Mouse (Mus musculus): ENCODE results near the gene Agt.
A peak's percentile ranks its signal among the peaks of the same experiment; 100 is the strongest.

Agt gene

DNA sequence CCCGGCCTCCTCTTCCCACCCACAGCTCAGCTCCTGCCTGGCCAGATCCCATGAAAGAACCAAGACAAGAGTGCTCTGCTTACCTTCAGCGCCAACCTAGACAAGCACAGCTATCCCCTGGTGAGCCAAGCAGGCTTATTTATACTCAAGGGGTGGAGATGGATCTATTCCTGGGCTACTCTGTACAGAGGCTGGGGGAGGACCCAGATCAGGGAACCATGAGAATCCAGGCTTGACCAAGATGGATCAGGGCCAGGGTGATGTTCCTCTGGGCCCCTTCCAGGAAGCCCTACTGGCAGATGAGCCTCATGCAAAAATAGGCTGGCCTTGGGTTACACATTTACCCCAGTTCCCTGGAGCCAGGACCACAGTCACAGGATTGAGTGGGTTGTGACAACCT is at the start of gene Agt:
Agt (minus strand) TSS at position 114 of the 400 bp plus-strand sequence.
- DNase-seq: peak; percentile 89 to 94

DNA sequence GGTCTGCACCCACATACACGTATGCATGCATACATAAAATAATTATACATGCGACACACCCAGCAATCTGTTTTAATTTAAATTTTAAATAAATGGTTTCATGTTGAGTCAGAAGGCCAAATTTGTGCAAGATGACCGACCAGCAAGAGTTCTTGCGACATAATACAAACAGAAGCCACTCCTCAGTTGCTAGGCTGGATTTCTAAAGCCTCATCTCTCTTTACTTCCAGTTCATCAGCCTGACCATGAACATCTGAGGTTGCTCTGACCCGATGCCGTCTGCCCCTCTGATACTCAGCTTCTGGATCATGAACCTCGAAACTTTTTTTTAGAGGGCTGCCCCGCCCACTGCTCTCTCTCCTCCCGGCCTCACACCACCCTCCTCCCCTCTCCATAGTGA is 48.7 kb upstream of the Agt start:
- DNase-seq: peak in 1 of 2 experiments; percentile 8

DNA sequence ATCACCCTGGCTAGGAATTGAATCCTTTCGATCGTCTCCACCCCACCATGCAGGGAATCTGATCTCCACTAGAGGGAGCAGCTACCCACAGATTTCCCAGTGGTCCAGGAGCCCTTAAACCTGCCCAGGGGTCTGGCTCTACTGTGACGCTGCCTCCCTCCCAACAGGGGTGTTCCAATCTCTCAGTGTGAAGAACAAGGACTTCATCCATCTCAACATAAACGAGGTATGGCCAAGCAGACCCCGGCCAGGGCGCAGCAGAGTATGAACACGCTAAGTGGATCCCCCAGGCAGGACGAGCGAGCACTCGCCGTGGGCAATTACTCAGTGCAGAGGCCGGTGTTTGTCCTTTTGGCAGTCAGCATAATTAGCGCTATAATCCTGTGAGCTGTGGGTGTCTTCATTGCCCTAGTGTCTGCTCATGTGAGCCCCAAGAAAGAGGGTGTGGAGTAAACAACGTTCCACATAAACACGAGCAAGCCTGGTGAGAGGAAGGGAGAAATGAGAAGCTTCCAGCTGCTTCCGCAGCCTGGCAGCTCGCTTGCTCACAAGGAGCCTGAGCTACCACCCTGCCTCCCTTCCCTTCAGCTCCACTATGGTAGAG is 47.9 kb upstream of the Agt start:
- peak; percentile 65 to 84 for DNase-seq

DNA sequence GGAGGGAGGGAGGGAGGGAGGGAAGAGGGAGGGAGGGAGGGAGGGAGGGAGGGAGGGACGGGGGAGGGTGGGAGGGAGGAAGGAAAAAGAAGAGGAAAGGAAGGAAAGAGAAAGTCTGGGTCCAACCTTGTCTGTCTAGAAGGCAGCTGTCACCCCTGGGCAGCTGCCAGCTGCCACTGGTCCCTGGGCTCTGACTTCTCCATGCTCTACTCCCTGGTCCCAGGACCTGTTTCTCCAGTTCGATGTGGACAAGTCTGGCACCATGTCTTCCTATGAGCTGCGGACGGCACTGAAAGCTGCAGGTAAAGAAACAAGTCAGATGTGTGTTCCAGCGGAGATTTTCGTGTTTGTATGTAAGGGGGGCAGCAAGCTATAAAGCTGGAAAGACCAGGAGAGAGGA is 44.8 kb upstream of the Agt start:
- no peak for DNase-seq

DNA sequence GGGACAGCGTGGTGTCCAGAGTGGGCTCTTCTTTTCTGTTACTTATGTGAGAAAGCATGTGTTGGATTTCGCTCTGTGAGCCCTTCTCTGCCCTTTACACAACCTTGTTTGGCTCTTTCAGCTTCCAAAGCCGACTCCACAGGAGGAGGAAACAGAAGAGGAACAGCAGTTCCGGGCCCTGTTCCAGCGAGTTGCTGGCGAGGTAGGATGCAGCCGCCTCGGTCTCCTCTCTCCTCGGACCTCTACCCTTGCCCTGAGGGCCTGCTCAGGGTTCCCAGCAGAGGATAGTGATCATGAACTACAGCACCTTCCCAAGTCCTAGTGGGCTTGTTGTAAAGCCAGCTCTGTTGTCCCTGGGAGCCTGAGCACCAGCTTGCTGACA is 39.5 kb upstream of the Agt start:
- DNase-seq: no peak

DNA sequence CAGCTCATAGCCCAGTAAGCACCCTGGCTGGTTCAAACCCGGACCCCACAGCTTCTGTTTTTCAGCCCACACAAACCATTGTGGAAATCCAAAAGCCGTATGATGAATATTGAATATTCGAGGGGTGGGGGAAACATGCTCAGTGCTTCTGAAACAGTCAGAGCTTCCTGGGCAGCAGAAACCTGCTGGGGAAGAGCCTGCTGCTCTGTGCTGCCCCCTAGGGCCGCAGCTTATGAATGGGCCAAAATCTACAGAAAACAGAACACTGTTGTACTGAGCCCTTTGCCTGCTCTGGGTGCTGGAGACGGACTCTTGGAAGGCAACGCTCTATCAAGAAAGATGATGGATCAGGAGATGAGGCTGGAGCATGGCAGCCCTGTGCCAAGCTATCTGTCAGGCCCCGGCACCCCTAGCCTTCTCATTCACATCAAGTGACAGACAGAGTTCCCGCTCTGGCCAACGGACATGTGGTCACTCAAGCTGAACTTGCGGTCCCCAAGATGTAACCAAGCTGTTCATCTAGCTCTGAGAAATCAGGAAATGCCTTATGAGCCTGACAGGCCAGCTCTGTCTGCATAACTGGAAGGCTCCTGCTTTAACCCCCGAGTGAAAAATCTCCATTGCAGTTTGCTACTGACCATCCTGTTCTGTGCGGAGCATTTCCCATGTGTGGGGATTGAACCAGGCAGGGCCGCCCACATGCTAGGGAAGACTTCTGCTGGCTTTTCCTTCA is 38.9 kb upstream of the Agt start:
- peak; percentile 10 to 51 for DNase-seq

DNA sequence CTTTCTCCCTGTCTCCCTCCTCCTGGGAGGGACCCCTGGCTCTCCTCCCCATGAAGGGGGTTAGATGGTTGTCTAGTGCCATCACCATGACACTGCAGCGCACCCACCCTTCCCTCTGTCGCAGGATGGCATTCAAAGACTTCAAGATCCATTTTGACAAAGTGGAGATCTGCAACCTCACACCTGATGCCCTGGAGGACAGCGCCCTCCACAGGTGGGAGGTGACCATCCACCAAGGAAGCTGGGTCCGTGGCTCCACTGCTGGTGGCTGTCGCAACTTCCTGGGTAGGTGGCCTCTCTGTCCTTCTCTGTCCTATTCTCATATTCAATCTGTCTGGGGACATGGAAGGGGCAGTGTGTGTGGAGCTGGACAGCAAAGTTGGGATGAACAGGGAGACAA is 34.6 kb upstream of the Agt start:
- peak in 1 of 2 experiments; percentile 10 for DNase-seq

DNA sequence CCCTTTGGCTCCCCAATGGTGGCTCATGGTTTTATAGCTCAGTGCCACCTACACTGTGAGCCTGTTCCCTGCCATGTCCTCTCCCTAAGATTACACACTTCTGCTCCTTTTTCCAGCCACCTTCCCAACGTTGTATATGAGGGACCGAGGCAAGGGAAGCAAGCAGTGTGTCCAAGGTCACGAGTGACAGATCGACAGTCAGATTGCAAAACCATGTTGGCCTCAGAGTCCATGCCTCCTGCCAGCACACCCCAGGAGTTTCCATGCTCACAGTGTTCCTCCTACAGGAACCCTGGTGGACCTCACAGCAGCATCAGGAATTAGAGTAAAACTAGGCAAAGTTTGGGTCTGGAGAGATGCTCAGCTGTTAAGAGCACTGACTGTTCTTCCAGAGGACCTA is 19.9 kb upstream of the Agt start:
- DNase-seq: no peak

DNA sequence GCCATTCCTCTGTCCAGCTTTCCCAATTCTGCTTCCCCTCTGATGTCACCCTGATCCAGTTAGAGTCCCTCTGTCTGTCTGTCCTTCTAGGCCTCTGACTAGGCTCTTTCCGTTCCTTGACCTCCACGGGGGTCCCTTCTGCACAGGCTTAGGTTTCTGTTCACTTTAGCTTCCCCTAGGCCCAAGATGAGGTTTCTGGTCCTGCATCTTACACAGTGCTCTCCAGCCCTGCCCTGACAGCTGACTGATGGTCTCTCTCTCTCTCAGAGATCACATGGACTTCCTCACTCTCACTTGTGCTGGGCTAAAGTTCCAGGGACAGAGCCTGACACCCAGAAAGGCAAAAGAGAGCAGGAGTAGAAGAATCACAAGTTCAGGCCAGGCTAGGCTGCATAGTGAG is 17.1 kb upstream of the Agt start:
- DNase-seq: no peak

DNA sequence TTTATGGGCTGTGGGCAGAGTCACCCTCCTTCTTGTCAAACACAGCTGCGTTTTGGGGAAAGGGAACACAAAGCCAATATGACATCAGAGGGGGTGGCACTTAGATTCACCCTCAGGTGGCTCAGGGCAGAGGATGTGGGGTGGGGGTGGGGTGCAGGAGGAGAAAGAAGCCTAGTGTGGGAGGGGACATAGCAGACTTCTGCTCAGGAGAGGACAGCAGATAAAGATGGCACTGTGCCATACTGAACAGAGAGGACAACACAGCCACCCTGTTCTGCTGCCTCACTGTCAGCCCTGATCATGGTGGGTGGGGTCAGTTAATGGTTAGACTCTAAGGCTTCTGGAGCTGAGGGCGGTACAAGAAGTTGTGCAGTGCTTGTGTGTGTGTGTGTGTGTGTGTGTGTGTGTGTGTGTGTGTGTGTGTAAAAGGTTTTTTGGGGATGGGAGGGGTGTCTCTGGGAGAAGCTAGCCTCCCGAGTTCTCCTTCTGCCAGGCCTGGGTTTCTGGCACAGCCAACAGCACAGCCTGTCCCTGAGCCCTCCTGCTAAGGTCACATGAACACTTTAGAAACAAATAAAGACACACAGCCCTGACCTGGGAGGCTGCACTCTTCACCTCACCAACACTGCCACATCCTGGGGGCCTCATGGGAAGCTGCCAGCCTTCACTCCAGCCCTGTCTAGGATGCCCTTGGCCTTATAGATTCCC is 16.4 kb upstream of the Agt start:
- DNase-seq: peak; percentile 34 to 47

DNA sequence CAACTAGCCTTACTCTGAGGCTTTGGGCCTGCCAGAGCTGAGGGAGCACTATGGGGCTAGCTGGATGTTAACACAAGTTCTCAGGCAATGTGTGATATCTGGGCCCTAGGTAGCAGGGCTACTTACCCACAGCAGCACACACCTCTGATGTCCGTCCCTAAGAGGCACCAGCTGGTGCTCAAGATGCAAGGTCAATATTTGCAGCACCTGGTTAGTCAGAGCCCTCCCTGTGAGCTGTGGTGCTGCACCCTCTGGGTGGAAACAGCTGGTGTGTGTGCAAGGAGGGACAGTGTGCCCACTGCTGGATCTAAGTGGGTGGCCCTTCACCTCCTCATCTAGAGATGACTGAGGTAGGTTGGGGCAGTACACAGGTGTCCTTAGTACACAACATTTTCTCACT is 7.2 kb upstream of the Agt start:
- DNase-seq: no peak

DNA sequence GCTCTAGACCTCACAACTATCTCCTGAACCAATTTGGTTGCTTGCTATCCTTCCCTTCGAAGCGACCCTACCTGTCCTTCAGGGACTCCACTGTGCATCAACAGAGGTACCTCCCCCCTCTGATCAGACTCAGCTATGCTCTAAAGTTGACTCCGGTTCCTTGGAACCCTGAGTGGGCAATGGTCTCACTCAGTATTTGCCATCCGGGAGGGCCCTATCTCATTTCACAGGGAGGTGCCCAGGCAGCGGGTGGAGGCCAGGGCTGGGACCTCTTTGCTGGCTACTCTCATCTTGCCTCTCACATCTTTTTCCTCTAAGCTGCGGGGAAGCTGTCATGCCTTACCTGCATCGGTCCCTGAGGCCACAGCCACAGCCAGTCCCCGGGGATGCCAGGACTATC is 6.3 kb upstream of the Agt start, which contains the start of gene Capn9:
Capn9 (plus strand) TSS at position 301 of the 400 bp plus-strand sequence.
- no peak for DNase-seq

DNA sequence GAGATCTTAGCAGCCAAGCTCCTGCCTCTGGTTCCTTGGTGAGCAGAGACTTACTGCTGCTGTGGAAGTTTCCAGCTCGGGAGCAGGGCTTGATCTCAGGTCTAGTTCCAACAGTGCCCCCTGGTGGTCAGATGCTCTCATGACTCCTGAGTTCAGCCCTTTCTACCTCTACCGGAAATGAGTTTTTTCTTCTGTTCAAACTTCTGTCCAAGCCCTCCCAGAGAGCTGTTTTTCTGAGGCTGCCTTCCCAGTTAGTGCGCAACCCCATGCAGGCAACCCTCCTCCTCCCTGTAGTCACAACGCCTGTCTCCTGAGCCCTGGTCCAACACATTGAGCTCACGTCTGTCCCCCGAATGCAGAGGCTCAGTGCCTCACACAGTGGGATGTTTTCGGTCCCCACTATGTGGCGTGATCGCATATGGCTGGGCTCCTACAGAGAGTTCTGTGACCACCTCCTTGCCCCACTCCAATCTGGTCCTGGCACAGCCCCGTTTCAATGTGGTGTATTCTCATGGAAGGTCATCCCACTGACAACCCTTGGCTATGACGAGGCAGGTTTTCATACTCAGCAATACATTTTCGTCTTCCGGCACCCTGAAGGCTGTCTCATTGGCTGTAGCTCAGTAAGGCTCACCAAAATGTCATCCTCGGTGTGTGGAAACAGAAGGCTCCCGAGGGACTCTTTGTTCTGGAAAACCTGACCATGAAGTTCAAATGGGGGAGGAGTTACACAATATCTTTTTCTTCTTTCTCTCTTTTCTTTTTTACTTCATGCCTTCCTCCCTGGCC is 4.2 kb upstream of the Agt start:
- peak; percentile 91 to 96 for DNase-seq

DNA sequence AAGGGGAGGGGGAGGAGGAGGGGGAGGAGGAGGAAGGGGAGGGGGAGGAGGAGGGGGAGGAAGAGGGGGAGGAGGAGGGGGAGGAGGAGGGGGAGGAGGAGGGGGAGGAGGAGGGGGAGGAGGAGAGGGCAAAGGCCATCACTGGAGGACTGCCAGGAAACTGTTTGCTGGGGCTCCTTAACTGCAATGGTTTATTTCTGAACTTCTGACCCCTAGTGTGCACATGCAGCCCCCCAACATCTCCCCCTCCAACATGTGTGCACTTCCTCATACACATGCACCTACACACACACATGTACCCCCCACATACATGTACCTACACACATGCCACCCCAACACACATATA is 2.9 kb upstream of the Agt start:
- DNase-seq: peak; percentile 43 to 60

DNA sequence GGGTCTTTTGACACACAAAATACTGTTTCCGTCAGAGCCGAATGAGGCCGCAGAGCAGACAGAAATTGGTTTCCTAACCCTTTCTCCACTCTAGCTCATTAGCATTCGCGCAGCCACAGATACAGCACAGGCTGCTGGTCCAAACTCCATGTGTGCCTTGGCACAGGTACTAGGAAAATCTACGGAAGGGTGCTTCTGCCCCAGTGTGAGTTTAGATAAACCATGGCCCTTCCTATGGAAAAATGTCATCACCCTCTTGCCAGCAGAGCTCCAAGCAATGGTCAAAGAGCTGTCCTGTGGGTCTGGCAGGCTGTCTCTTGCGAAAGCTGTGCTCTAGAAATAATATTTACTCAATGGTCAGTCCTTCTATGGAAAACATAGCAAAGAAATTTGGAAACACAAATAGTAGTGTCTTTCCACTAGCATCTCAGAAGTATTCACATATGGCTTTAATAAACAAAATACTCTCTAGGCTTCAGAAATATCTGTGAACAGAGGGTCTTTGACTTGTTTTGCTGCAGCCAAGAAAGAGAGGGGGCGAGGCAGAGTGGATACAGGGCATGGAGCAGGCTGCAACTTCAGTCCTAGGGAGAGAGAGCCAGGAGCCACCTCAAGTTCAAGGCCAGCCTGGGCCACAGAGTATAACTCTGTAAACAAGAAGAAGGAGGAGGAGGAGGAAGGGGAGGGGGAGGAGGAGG is 2.4 kb upstream of the Agt start:
- DNase-seq: peak; percentile 67 to 74

DNA sequence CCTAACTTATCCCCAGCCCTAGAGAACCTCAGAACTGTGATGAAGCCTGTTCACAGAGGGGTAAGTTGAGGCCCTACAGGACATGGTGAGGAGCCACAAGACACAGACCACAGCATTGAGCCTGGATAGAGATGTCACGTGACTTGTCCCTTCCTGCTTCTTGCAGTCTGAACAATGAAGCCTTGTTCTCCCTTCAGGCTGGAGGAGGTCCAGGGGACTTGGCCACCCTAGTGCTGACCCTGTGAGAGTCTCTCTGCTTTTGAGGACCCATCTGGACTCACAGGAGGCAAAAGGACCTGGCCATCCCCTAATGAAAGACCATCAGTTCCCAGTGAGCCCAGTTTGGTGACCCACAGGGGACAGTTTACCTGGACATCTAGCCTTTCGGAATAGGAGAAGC is 406 bp downstream of the Agt start:
- no peak for DNase-seq

DNA sequence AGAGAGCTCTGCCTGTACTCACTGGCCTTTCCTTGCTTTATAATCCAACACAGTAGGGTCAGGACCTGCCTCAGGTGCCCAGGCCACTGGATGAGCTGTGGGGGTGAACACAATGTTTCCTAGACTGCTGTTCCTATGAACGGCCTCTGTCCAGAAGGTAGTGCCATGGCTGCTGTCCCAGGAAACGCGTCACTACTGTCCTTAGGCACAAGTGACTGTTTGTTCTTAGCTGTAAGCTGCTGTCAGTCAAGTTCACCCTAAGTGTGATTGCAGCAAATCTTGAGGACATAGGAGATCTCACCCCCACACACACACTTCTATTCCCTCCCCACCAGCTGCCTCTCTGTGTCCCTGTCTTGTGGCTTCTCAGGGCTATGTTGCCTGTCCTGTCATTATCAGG is 1.9 kb downstream of the Agt start:
- DNase-seq: peak in 1 of 2 experiments; percentile 31

DNA sequence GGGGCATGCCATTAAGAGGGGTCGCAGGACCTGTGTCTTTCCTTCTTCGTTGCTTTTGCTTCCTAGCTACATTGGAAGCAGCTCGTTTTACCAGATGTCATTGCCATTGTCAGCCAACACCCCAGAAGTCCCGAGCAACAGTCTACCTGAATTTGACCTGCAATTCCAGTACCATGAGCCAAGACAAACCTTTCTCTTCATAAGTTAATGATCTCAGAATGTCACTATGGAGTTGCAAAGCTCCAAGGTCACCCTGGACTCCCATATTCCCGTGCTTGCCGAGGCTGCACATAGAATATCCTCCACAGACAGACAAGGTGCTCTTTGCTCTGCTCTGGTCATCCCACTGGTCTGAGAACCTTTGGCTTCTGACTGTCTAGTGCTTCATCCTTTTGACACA is 2.4 kb downstream of the Agt start:
- DNase-seq: peak in 1 of 2 experiments; percentile 23

DNA sequence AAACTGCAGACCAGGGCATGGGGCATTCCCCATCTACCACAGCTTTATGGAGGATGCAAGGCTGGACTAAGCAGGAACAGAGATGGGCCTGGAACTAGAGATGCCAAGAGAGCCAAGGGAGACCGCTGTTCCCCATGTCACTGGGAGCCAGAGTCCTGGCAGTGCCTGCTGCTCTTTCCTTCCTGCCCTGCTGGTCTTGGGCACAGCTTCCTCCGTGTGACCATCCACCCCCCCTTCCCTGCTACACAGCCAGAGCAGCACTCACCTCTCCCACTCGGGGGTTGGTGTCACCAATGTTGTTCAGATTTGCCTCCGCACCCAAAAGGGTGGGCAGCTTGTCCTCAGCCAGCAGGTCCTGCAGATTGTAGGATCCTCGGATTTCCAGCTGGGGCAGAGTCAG is 12.0 kb downstream of the Agt start:
- DNase-seq: no peak

DNA sequence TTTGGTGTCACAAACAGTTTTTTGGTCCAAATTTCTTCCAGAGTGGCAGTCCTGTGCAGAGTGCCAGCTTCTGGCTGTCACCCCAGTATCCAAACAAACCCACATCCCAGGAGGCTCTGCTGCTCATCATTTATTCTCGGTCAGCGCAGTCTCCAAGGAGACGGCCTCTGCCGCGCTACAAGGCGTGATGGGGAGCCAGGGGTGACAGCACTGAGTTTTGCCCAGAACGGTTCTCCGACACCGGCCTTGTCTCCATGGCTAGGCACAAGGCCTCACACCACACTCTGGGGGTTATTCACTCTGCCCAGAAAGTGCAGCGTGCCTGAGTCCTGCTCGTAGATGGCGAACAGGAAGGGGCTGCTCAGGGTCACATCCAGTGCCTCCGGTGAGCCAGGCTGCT is 12.8 kb downstream of the Agt start:
- DNase-seq: no peak

DNA sequence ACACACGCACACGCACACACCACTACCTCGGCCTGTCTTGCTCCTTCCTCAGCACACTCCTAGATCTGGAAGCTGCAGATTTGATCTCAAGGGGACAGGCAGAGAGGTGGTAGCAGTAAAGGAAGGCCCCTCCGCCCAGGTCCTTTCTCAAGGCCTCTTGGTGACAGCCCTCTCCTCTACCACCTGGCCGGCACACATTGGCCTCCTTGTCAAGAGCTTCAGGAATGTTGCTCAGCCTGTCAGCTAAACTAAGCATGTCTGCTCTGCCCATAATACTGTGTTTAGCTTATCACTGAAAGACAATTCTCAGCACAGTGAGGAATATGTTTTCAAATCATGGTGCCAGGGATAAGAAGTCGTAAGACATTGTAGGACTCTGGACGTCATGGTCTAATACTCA is 13.3 kb downstream of the Agt start:
- DNase-seq: no peak

DNA sequence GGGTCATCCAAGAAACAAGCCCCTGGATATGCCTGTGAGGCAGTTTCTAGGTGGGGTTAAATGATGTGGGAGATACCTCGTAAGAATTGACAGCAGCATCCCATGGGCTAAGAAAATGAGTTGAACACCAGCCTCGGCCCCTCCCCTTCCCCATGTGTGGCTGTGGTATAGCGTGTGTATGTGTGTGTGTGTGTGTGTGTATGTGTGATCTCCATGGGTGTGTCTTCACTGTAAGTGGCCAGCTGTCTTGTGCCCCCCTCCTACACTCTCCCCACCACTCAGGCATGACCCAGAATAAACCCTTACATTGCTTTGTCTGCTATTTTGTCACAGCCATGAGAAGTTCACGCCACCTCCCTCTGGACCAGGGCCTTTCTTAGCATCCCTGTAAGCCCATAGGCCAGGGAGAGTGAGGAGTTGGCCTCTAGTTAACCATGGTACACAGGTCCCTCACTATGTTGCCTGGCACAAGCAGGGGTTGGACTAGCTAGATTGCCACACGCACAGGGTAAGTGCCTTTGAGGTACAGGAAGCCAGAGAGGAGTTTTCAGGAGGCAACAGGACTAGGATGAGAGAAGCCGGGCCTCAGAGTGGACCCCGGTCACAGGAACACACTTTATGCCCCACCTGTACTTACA is 14.3 kb downstream of the Agt start:
- no peak for DNase-seq
